Mouse (Mus musculus) CH12.LX (cell line): ENCODE results near the gene Rap2c. TPM values are rescaled to one million over a fixed set of nuclear protein-coding genes. Genes with fewer than 3 reads are reported as not detected.

Source experiments
- DNase-seq: peaks from one replicate; pipeline ENCODE4 v3.0.0-alpha.2; 2013; ENCODE audit errors: extremely low read depth
- H3K27ac ChIP-seq: 2 replicates; pipeline ENCODE4 v1.5.1; 2012; ENCODE audit warnings: low read depth, mild to moderate bottlenecking, control low read depth, moderate library complexity; ENCODE audit not compliant: insufficient read depth
- H3K27me3 ChIP-seq: replicated peaks from 2 replicates; pipeline ENCODE3; 2012; ENCODE audit warnings: inconsistent platforms
- H3K36me3 ChIP-seq, 2 experiments: replicated peaks in 1 of 2; 2 replicates each; pipeline versions ENCODE3 to v1.6.1; 2012; ENCODE audit warnings: inconsistent platforms in 1 of 2, low read length in 1 of 2, mild to moderate bottlenecking in 1 of 2, mixed read lengths in 1 of 2, moderate library complexity in 1 of 2; ENCODE audit not compliant: control insufficient read depth in 1 of 2, insufficient read depth in 1 of 2
- H3K4me1 ChIP-seq, 2 experiments: 2 replicates each; pipeline ENCODE4 v1.6.1; 2012; ENCODE audit warnings: inconsistent platforms in 1 of 2, moderate library complexity in 1 of 2; ENCODE audit not compliant: insufficient read depth in 2 of 2, control insufficient read depth in 1 of 2
- H3K4me2 ChIP-seq: 2 replicates; pipeline ENCODE4 v1.6.1; 2012; ENCODE audit warnings: low read depth, mild to moderate bottlenecking, control low read depth; ENCODE audit not compliant: poor library complexity, insufficient read depth, severe bottlenecking
- H3K4me3 ChIP-seq, 3 experiments: fragments of 150-350 bp in 1 of 3; sonication (generic) in 1 of 3; replicated peaks in 1 of 3; 2 replicates each; pipeline versions ENCODE3 to v1.5.1; 2011 to 2012; ENCODE audit warnings: low read depth in 2 of 3, low read length in 2 of 3, mild to moderate bottlenecking in 2 of 3, moderate library complexity in 2 of 3, control low read depth in 1 of 3, improper control_type of control experiment in 1 of 3, inconsistent platforms in 1 of 3, mixed read lengths in 1 of 3; ENCODE audit not compliant: poor library complexity in 1 of 3
- H3K79me2 ChIP-seq: replicated peaks from 2 replicates; pipeline ENCODE4 v1.6.1; 2012; ENCODE audit warnings: mild to moderate bottlenecking, moderate library complexity; ENCODE audit not compliant: control insufficient read depth, poor library complexity, insufficient read depth, severe bottlenecking; ENCODE audit errors: extremely low read depth
- H3K9ac ChIP-seq: 2 replicates; pipeline ENCODE4 v1.6.1; 2012; ENCODE audit warnings: low read depth, mild to moderate bottlenecking, control low read depth, moderate library complexity; ENCODE audit not compliant: insufficient read depth
- H3K9me3 ChIP-seq: replicated peaks from 2 replicates; pipeline ENCODE3; 2012; ENCODE audit warnings: low read length, inconsistent platforms, mixed read lengths
- BHLHE40 ChIP-seq: IDR thresholded peaks from 2 replicates; pipeline ENCODE4 v1.6.1; 2011; ENCODE audit warnings: mild to moderate bottlenecking, low read depth, low read length, improper control_type of control experiment
- CHD1 ChIP-seq: IDR thresholded peaks from 2 replicates; pipeline ENCODE4 v1.6.1; 2012; ENCODE audit warnings: low read depth, low read length, improper control_type of control experiment, inconsistent platforms
- CTCF ChIP-seq, 2 experiments: IDR thresholded peaks in 1 of 2; conservative IDR thresholded peaks in 1 of 2; 2 replicates each; pipeline ENCODE4 v1.5.1; 2011 to 2012; ENCODE audit warnings: low read depth in 2 of 2, low read length in 2 of 2, improper control_type of control experiment in 1 of 2, inconsistent platforms in 1 of 2, mild to moderate bottlenecking in 1 of 2, moderate library complexity in 1 of 2
- E2F4 ChIP-seq: IDR thresholded peaks from 2 replicates; pipeline ENCODE4 v1.6.1; 2011; ENCODE audit warnings: low read depth, low read length, improper control_type of control experiment; ENCODE audit not compliant: insufficient replicate concordance
- ELF1 ChIP-seq: IDR thresholded peaks from 2 replicates; pipeline ENCODE4 v1.6.1; 2014; ENCODE audit warnings: low read depth, mild to moderate bottlenecking, inconsistent platforms, low read length, improper control_type of control experiment
- EP300 ChIP-seq: IDR thresholded peaks from 2 replicates; pipeline ENCODE4 v1.6.1; 2011; ENCODE audit warnings: low read length, improper control_type of control experiment
- GABPA ChIP-seq: IDR thresholded peaks from 2 replicates; pipeline ENCODE4 v1.6.1; 2012; ENCODE audit warnings: low read depth, low read length, improper control_type of control experiment, inconsistent platforms; ENCODE audit not compliant: insufficient replicate concordance
- HCFC1 ChIP-seq: IDR thresholded peaks from 2 replicates; pipeline ENCODE4 v1.6.1; 2012; ENCODE audit warnings: low read depth, mild to moderate bottlenecking, inconsistent platforms, low read length, improper control_type of control experiment
- JUN ChIP-seq: IDR thresholded peaks from 2 replicates; pipeline ENCODE4 v1.6.1; 2011; ENCODE audit warnings: low read depth, mild to moderate bottlenecking, low read length, improper control_type of control experiment, moderate library complexity; ENCODE audit not compliant: insufficient read depth
- JUND ChIP-seq: conservative IDR thresholded peaks from 2 replicates; pipeline ENCODE4 v1.6.1; 2011; ENCODE audit warnings: low read depth, low read length, improper control_type of control experiment
- MAX ChIP-seq: IDR thresholded peaks from 2 replicates; pipeline ENCODE4 v1.6.1; 2011; ENCODE audit warnings: low read length, improper control_type of control experiment
- MXI1 ChIP-seq: IDR thresholded peaks from 2 replicates; pipeline ENCODE4 v1.6.1; 2011; ENCODE audit warnings: mild to moderate bottlenecking, low read depth, low read length, improper control_type of control experiment
- NRF1 ChIP-seq: IDR thresholded peaks from 2 replicates; pipeline ENCODE4 v1.6.1; 2014; ENCODE audit warnings: low read depth, mild to moderate bottlenecking, inconsistent platforms, low read length, improper control_type of control experiment, moderate library complexity
- POLR2A ChIP-seq: IDR thresholded peaks from 2 replicates; pipeline ENCODE4 v1.6.1; 2011; ENCODE audit warnings: low read depth, mild to moderate bottlenecking, improper control_type of control experiment, low read length
- POLR2AphosphoS2 ChIP-seq: IDR thresholded peaks from 2 replicates; pipeline ENCODE4 v1.6.1; 2011; ENCODE audit warnings: low read depth, low read length, improper control_type of control experiment
- RAD21 ChIP-seq: IDR thresholded peaks from 2 replicates; pipeline ENCODE4 v1.6.1; 2011; ENCODE audit warnings: low read depth, mild to moderate bottlenecking, low read length, improper control_type of control experiment, moderate library complexity
- RCOR1 ChIP-seq: conservative IDR thresholded peaks from 2 replicates; pipeline ENCODE4 v1.6.1; 2012; ENCODE audit warnings: low read depth, mild to moderate bottlenecking, inconsistent platforms, low read length, improper control_type of control experiment
- SIN3A ChIP-seq: IDR thresholded peaks from 2 replicates; pipeline ENCODE4 v1.6.1; 2012; ENCODE audit warnings: low read length, improper control_type of control experiment, inconsistent platforms
- TCF12 ChIP-seq: IDR thresholded peaks from 2 replicates; pipeline ENCODE4 v1.6.1; 2014; ENCODE audit warnings: low read depth, mild to moderate bottlenecking, inconsistent platforms, low read length, improper control_type of control experiment
- USF1 ChIP-seq: IDR thresholded peaks from 2 replicates; pipeline ENCODE4 v1.6.1; 2014; ENCODE audit warnings: low read depth, mild to moderate bottlenecking, inconsistent platforms, low read length, improper control_type of control experiment
- ZC3H11A ChIP-seq: IDR thresholded peaks from 2 replicates; pipeline ENCODE4 v1.6.1; 2012; ENCODE audit warnings: low read depth, mild to moderate bottlenecking, inconsistent platforms, low read length, improper control_type of control experiment
- ZMIZ1 ChIP-seq: IDR thresholded peaks from 2 replicates; pipeline ENCODE4 v1.6.1; 2012; ENCODE audit warnings: low read depth, mild to moderate bottlenecking, inconsistent platforms, low read length, improper control_type of control experiment
- ZNF384 ChIP-seq: IDR thresholded peaks from 2 replicates; pipeline ENCODE4 v1.6.1; 2012; ENCODE audit warnings: low read depth, low read length, improper control_type of control experiment, inconsistent platforms
- dilution Hi-C: fragments of 300-500 bp; cut with MboI; formaldehyde crosslinking; loops from 2 replicates; pipeline ENCODE4 v1.14.3; 2020; ENCODE audit warnings: low sequenced_read_pairs; ENCODE audit not compliant: extremely low pct_unique_long_range_greater_than_20kb, extremely low pct_ligation_motif_present
- in situ Hi-C: fragments of 300-500 bp; cut with MboI; formaldehyde crosslinking; loops from 3 replicates; pipeline ENCODE4 v1.14.3; 2019; ENCODE audit warnings: low sequenced_read_pairs, low pct_ligation_motif_present, low pct_unique_long_range_greater_than_20kb, mixed read lengths
- polyA plus RNA-seq: library from polyadenylated mRNA; unstranded; fragments of >175 nt; gene quantifications from 2 replicates; pipeline ENCODE4 v1.2.1, GENCODE M21; 2012; ENCODE audit warnings: low read depth; ENCODE audit not compliant: insufficient read length
- total RNA-seq, 2 experiments: library from RNA; depleted of rRNA; stranded (reverse); fragments of 300-350 nt in 1 of 2; fragments of >200 nt in 1 of 2; gene quantifications; 2 replicates each; pipeline ENCODE4 v1.2.3; 2012 to 2014

Rap2c gene
- total and polyA plus RNA-seq, 3 experiments, result 10.0 to 31.7 (median 28.8) TPM

GRCm38 (mm10) chrX:51000791-51001190 is 17.0 kb downstream of the Rap2c start:
- dilution Hi-C loops (no loop called here), in situ Hi-C loops (loop anchor here (25.0 kb wide), 1 partner anchor 363 kb away; no protein-coding TSS in a partner anchor)
- Histone ChIP-seq H3K9ac (no peak overlapping the region), H3K9me3 (no peaks in the 10 kb centered on the region), H3K79me2 (no peaks in the 10 kb centered on the region), H3K4me1 (no peaks in the 10 kb centered on the region), H3K36me3 (peaks cover 0 to 4% of the 10 kb centered on the region in 2 experiments), H3K27me3 (no peaks in the 10 kb centered on the region), H3K4me3 (no peak overlapping the region), H3K27ac (no peak overlapping the region), H3K4me2 (no peak overlapping the region)
- DNase-seq, result no peak
- TF ChIP-seq CHD1 (no peak), EP300 (no peak), MXI1 (no peak), HCFC1 (no peak), GABPA (no peak), CTCF (conservative IDR thresholded peaks at IDR 0.05 in 1 of 2, IDR thresholded peaks at IDR 0.05 in 1 of 2; ENCODE audit: low read depth in 2 of 2, low read length in 2 of 2) (no peak), JUN (no peak), POLR2A (no peak), POLR2AphosphoS2 (no peak), SIN3A (no peak), ZMIZ1 (no peak), USF1 (no peak), TCF12 (no peak)

GRCm38 (mm10) chrX:50995310-50995709 is 22.5 kb downstream of the Rap2c start:
- Histone ChIP-seq H3K27ac (no peak overlapping the region), H3K4me3 (no peak overlapping the region), H3K4me2 (no peak overlapping the region), H3K36me3 (no peaks in the 10 kb centered on the region), H3K9me3 (no peaks in the 10 kb centered on the region), H3K27me3 (no peaks in the 10 kb centered on the region), H3K9ac (no peak overlapping the region), H3K4me1 (peaks cover 0 to 3% of the 10 kb centered on the region in 2 experiments; a peak in 1 of 4 replicates), H3K79me2 (no peaks in the 10 kb centered on the region)
- in situ Hi-C loops (no loop called here), dilution Hi-C loops (no loop called here)
- DNase-seq, result no peak
- no peak for TF ChIP-seq MAX
- no peak for TF ChIP-seq POLR2A
- TF ChIP-seq CHD1, result no peak
- TF ChIP-seq RAD21, result no peak
- no peak for TF ChIP-seq HCFC1

GRCm38 (mm10) chrX:50991324-50991723 is 26.5 kb downstream of the Rap2c start:
- dilution Hi-C loops, result no loop called here
- no peak for DNase-seq
- Histone ChIP-seq H3K79me2 (no peaks in the 10 kb centered on the region), H3K4me1 (peaks cover 0 to 7% of the 10 kb centered on the region in 2 experiments; a peak in 1 of 4 replicates), H3K4me3 (no peak overlapping the region), H3K27ac (no peak overlapping the region), H3K9me3 (no peaks in the 10 kb centered on the region), H3K27me3 (no peaks in the 10 kb centered on the region), H3K9ac (no peak overlapping the region), H3K4me2 (no peak overlapping the region), H3K36me3 (no peaks in the 10 kb centered on the region)
- TF ChIP-seq USF1, result no peak
- TF ChIP-seq RCOR1, result no peak
- TF ChIP-seq ELF1, result no peak
- no peak for TF ChIP-seq CTCF (conservative IDR thresholded peaks at IDR 0.05 in 1 of 2, IDR thresholded peaks at IDR 0.05 in 1 of 2; ENCODE audit: low read depth in 2 of 2, low read length in 2 of 2)
- TF ChIP-seq NRF1, result no peak
- TF ChIP-seq JUN, result no peak
- TF ChIP-seq RAD21, result no peak
- no peak for TF ChIP-seq ZNF384
- TF ChIP-seq E2F4, result no peak
- no peak for TF ChIP-seq ZC3H11A
- no peak for TF ChIP-seq BHLHE40
- no peak for TF ChIP-seq JUND
- in situ Hi-C loops, result no loop called here
